Mouse (Mus musculus) midbrain, embryonic 16.5 days (tissue): ENCODE results near the gene Flnb. TPM values are rescaled to one million over a fixed set of nuclear protein-coding genes. Genes with fewer than 3 reads are reported as not detected.

Experiments
- ATAC-seq: fragments of 200-750 bp; cut with Nextera tagmentation; 2 replicates; pipeline ENCODE4 v1.8.0; 2017; ENCODE audit warnings: moderate TSS enrichment
- H3K27ac ChIP-seq: fragments of 300-500 bp; sonication (generic); 2 replicates; pipeline ENCODE4 v1.5.1; 2014; ENCODE audit warnings: mild to moderate bottlenecking, low read length, mixed read lengths
- H3K27me3 ChIP-seq: fragments of 300-500 bp; sonication (generic); 2 replicates; pipeline ENCODE4 v1.6.1; 2014; ENCODE audit warnings: low read depth, low read length, mixed read lengths; ENCODE audit not compliant: control insufficient read depth, insufficient read depth
- H3K36me3 ChIP-seq: fragments of 300-500 bp; sonication (generic); 2 replicates; pipeline ENCODE4 v1.6.1; 2014; ENCODE audit warnings: mild to moderate bottlenecking, low read length, moderate library complexity, mixed read lengths; ENCODE audit not compliant: control insufficient read depth, insufficient read depth
- H3K4me1 ChIP-seq: fragments of 300-500 bp; sonication (generic); 2 replicates; pipeline ENCODE4 v1.6.1; 2014; ENCODE audit warnings: mild to moderate bottlenecking, low read length, mixed read lengths; ENCODE audit not compliant: control insufficient read depth, insufficient read depth
- H3K4me2 ChIP-seq: fragments of 300-500 bp; sonication (generic); 2 replicates; pipeline ENCODE4 v1.6.1; 2014; ENCODE audit warnings: mild to moderate bottlenecking, low read length, mixed read lengths
- H3K4me3 ChIP-seq: fragments of 300-500 bp; sonication (generic); 2 replicates; pipeline ENCODE4 v1.5.1; 2014; ENCODE audit warnings: low read depth, mild to moderate bottlenecking, low read length, moderate library complexity, mixed read lengths
- H3K9ac ChIP-seq: fragments of 300-500 bp; sonication (generic); 2 replicates; pipeline ENCODE4 v1.6.1; 2014; ENCODE audit warnings: low read depth, low read length, mixed read lengths
- H3K9me3 ChIP-seq: fragments of 300-500 bp; sonication (generic); replicated peaks from 2 replicates; pipeline ENCODE4 v1.6.1; 2014; ENCODE audit warnings: mild to moderate bottlenecking, low read length, mixed read lengths; ENCODE audit not compliant: control insufficient read depth, poor library complexity, severe bottlenecking
- WGBS: fragments of 180-500 bp; shearing (Covaris S2); extraction: QIAGEN DNeasy Blood & Tissue Kit; methylation state at CpG from one replicate; pipeline ENCODE4 v1.1.7; 2014; 5-methylcytosine and 5-hydroxymethylcytosine counted together
- polyA plus RNA-seq: library from polyadenylated mRNA; unstranded; fragments of >200 nt; fragmentation: Nextera tagmentation; extraction: Ambion mirVana; gene quantifications from 2 replicates; pipeline ENCODE4 v1.2.1, GENCODE M21; 2015

Gene Flnb
- polyA plus RNA-seq, 1 experiment from 2014 or later = 7.0 TPM

DNA sequence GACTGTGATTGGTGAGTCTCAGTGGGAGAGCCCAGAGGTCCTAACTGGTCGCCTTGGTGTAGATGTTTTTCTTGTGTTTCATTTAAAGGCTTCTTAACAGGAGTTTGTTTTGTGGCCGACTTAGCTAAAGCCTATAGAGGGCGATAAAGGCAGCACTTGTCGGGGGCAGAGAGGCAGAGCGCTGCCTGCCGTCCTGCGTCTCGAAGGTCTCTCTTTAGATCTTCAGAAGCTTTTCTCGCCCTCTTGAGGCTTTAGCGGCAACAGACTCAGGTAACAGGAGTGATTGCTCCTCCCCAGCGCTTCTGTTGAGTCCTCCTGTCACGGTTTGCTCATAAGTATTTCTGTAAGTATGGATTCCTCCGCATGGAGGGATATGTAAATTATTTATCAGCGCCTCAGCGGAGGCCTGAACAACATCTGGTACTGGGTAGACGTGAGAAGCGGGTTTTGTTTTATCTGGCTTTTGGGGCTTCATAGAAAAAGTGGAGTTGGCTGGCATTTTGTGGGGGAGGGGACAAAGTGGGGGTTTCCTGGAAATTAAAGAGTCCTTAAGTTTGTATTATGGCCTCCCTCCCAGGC is 119.4 kb downstream of the Flnb start:
- 15% methylated on average over 17 of the region's 17 CpGs for WGBS
- Histone ChIP-seq H3K27ac (no peak overlapping the region), H3K36me3 (peaks cover 24% of the 10 kb centered on the region), H3K4me1 (no peaks in the 10 kb centered on the region), H3K9me3 (no peaks in the 10 kb centered on the region), H3K9ac (no peak overlapping the region), H3K27me3 (no peaks in the 10 kb centered on the region), H3K4me2 (no peak overlapping the region), H3K4me3 (no peak overlapping the region)
- peak; percentile 70 for ATAC-seq

DNA sequence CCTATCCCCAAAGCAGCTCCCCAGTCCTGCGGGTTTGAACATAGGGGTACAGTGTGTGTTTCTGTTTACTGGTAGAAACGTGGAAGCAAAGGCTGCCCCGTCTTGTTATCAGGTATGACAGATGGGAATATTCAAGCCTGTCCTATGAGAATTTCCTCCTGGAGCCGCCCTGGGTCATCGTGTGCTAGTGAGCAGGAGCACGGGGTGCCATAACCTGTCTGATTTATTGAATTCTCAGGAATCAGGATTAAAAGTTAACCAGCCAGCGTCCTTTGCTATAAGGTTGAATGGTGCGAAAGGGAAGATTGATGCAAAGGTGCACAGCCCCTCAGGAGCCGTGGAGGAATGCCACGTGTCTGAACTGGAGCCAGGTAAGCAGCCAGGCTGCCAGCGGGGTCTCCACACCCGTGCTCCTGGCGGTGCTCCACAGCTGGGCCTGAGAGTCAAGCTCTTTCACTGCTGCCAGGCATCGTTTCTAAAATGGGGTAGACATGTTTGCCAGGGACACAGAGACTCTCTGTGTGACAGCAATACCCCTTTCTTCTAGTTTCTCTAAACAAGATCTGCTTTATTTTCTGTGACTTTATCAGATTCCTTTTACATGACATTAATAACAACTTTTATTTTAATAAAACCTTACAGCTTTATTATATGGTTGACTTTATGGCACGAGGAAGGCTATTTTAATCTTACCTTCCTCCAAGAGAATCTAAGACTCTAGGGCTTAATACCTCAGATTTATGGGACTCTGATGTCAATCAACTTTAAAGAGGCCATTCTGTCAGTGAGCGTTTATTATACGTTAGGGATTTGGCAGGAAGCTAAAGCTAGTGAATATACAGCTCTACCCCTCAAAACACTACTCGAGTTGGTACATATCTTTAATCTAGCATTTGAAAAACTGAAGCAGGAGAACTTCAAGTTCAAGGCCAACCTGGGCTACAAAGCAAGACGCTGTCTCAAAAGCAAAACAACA is 121.3 kb downstream of the Flnb start:
- Histone ChIP-seq H3K4me1 (no peaks in the 10 kb centered on the region), H3K36me3 (peaks cover 26% of the 10 kb centered on the region), H3K9me3 (no peaks in the 10 kb centered on the region), H3K27ac (no peak overlapping the region), H3K4me2 (no peak overlapping the region), H3K9ac (no peak overlapping the region), H3K27me3 (no peaks in the 10 kb centered on the region), H3K4me3 (no peak overlapping the region)
- no peak for ATAC-seq
- WGBS = 88% methylated on average over 19 of the region's 19 CpGs

DNA sequence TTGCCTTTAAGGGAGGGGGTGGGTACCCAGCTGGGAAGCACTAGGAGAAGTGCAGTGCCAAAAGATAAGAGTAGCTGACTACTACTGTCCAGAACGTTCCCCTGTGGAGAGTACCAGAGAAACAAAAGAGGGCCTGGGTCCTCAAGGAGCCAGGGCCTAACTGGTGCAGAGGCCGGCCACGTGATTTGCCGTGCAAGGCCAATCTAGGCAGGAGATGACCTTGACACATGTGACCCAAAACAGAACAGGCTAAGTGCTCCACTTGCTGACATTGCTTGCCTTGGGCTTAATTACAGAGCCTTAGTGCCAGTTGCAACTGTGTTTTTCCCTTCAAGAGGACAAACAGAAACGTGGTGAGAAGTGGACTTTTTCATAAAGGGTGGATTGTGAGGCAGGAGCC is 123.7 kb downstream of the Flnb start:
- Histone ChIP-seq H3K4me2 (no peak overlapping the region), H3K9me3 (no peaks in the 10 kb centered on the region), H3K27ac (no peak overlapping the region), H3K9ac (no peak overlapping the region), H3K4me1 (no peaks in the 10 kb centered on the region), H3K36me3 (peaks cover 26% of the 10 kb centered on the region), H3K27me3 (no peaks in the 10 kb centered on the region), H3K4me3 (no peak overlapping the region)
- ATAC-seq = no peak
- 81% methylated on average over 5 of the region's 5 CpGs for WGBS

DNA sequence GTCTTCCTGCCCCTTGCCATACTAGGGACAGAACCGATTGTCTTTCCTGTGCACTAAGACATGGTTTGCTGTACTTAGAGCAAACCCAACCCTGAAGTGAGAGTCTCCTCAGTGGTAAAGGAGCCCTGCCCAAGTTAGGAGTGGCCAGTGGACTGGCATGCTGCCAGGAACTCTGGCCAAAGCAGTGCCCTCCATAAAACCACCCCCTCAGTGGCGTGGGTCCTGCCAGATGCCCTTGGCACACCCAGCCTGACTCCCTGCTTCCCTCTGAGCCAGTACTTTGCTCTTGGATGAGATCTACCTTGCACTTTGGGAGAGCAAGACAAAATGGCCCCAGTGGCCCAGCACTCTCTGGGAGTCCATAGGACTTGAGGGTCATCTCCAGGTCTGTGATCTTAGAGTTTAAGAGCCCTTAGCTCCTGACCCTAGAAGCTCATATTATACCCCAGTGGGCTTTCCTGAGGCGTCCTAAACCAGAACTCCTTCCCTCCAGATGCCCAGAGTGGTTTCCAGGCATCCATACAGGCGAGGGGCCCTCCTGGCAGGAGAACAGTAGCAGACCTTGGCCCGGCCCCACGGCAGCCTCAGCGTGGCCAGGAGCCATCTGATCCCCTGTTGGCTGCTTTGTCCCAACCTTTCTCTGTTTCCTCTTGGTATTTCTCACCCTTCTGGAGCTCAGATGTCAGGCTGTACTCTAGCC is 125.5 kb downstream of the Flnb start:
- Histone ChIP-seq H3K4me3 (no peak overlapping the region), H3K27ac (no peak overlapping the region), H3K36me3 (peaks cover 27% of the 10 kb centered on the region)

DNA sequence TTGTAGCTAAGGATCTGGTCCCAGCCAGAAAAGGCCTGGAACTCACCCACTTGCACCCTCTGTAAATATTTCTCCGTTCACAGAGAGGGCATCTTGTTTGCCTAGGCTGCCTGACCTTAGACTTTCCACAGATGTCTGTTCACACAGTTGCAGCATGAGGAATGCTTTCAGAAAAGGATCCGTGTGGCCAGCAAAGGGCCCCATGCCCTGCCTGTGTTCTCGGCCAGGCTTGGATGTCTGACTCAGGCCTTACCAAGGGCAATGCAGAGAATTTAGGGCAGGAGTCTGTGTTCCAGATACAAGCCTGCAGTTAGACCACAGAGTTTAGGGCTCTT is 126.0 kb downstream of the Flnb start:
- WGBS = 86% methylated on average over 3 of the region's 3 CpGs
- 0 out of 2 replicates have a peak overlapping the region, but pooled peaks have one; percentile 28 for H3K27ac ChIP-seq
- H3K9me3 ChIP-seq = no peaks in the 10 kb centered on the region
- H3K9ac ChIP-seq = no peak overlapping the region
- no peak overlapping the region for H3K4me3 ChIP-seq
- H3K4me2 ChIP-seq = no peak overlapping the region
- no peaks in the 10 kb centered on the region for H3K4me1 ChIP-seq
- H3K27me3 ChIP-seq = no peaks in the 10 kb centered on the region
- peaks cover 29% of the 10 kb centered on the region for H3K36me3 ChIP-seq
- no peak for ATAC-seq

More for the DNA sequence above, 125.5 kb downstream of the Flnb start:
- Histone ChIP-seq H3K9me3 (no peaks in the 10 kb centered on the region), H3K27me3 (no peaks in the 10 kb centered on the region), H3K9ac (no peak overlapping the region), H3K4me2 (no peak overlapping the region), H3K4me1 (no peaks in the 10 kb centered on the region)
- 76% methylated on average over 7 of the region's 7 CpGs for WGBS
- ATAC-seq = peak; percentile 64; the same call in 1 of the 2 replicates

DNA sequence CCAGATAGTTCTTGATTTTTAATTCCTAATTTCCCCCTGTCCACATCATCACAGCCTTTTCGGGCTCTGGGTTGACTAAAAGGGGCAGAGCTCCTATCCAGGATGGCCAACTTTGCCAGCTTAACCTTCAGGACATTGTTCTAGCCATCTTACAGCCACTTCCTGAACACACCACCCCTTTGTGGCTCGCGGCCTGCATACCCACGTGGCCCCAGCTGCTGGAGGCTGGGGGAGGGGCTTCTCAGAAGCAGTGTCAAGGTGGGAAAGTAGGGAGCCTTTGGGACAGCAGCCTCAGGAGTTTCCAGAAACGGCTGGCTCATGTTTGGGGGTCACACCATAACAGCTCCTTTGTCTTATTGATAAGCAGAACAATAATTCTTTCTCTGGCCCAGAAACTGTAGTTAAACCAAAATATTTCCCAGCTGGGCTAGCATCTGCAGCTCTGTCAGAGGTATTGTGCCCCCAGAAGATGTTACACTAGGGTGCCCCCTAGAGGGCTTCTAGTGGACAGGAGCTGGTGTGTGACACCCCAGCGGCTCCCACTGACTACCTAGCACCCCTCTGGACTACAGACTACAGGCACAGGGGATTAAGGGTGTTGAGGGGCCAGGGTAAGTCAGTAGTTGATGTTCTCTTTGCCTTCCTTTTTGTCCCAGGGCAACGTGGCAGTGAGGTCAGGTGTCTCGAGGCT is 126.7 kb downstream of the Flnb start:
- Histone ChIP-seq H3K4me3 (no peak overlapping the region), H3K27me3 (no peaks in the 10 kb centered on the region), H3K27ac (no peak overlapping the region), H3K9ac (no peak overlapping the region), H3K9me3 (no peaks in the 10 kb centered on the region), H3K36me3 (peaks cover 26% of the 10 kb centered on the region), H3K4me2 (no peak overlapping the region), H3K4me1 (no peaks in the 10 kb centered on the region)
- ATAC-seq = no peak
- 59% methylated on average over 8 of the region's 8 CpGs for WGBS

DNA sequence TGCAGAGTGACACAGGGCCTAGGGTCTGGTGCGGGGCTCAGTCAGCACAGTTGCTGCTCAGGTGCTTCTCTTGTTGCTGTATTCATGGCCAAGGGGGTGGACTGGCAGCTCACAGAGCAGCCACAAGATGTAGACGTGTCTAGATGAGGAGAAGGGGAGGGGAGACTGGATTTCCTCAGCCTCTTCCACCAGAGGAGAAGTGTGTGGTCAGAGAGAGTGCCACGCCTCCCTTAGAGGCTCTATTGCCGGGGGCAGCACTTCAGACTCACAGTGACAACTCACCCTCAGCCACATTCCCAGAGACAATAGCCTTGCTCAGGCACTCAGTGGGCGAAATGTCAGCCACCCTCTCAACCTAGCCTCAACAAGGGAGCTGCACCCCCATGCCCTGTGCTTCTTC is 127.5 kb downstream of the Flnb start:
- H3K36me3 ChIP-seq = peaks cover 30% of the 10 kb centered on the region

DNA sequence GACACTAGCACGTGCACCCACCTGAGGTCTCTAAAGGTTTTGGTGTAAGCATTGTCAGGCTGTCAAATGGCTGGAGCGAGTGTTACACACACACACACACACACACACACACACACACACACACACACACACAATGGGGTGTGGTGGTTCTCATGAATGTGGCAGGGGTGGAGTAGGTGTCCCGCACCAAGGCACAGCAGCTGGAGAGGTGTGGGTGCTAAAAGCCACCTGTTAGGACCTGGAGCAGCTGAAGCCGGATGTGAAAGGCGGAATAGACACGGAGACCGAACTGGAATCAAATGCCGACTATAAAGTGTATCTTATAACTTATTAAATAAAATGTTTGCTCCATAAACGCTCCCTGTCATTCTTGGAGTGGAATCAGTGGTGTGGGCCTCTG is 133.5 kb downstream of the Flnb start:
- WGBS = 95% methylated on average over 9 of the region's 9 CpGs
- no peak overlapping the region for H3K27ac ChIP-seq
- no peaks in the 10 kb centered on the region for H3K9me3 ChIP-seq
- H3K9ac ChIP-seq = no peak overlapping the region
- no peak overlapping the region for H3K4me3 ChIP-seq
- no peaks in the 10 kb centered on the region for H3K27me3 ChIP-seq
- ATAC-seq = no peak
- peaks cover 17% of the 10 kb centered on the region for H3K36me3 ChIP-seq
- H3K4me2 ChIP-seq = no peak overlapping the region
- no peaks in the 10 kb centered on the region for H3K4me1 ChIP-seq

More for the DNA sequence above, 127.5 kb downstream of the Flnb start:
- Histone ChIP-seq H3K4me2 (no peak overlapping the region), H3K27me3 (no peaks in the 10 kb centered on the region), H3K4me3 (no peak overlapping the region), H3K9ac (no peak overlapping the region), H3K9me3 (no peaks in the 10 kb centered on the region), H3K4me1 (no peaks in the 10 kb centered on the region), H3K27ac (no peak overlapping the region)
- no peak for ATAC-seq
- 84% methylated on average over 5 of the region's 5 CpGs for WGBS
